Mouse (Mus musculus) gonadal fat pad, adult 2 months (tissue): ENCODE results near the gene Setd3. TPM values are rescaled to one million over a fixed set of nuclear protein-coding genes. Genes with fewer than 3 reads are reported as not detected.

Experiments used
- DNase-seq: peaks from one replicate; pipeline ENCODE4 v3.0.0-alpha.2; 2012; ENCODE audit warnings: low read depth
- polyA plus RNA-seq: library from polyadenylated mRNA; depleted of rRNA; stranded (reverse); fragments of >200 nt; gene quantifications from 2 replicates; pipeline ENCODE4 v1.2.3, GENCODE M21; 2012; rRNA removed

Setd3 gene
- polyA plus RNA-seq = 36.8 and 38.3 TPM in 2 replicates

GRCm38 (mm10) chr12:108179246-108179320, at the start of gene Setd3:
Gene Setd3, minus strand, starts transcription at chr12:108179314.
- no peak for DNase-seq

GRCm38 (mm10) chr12:108227527-108227926, 48.4 kb upstream of the Setd3 start:
- DNase-seq = no peak

GRCm38 (mm10) chr12:108226941-108227340, 47.8 kb upstream of the Setd3 start:
- no peak for DNase-seq

- DNase-seq = no peak
Measured at GRCm38 (mm10) chr12:108226216-108226615, 47.1 kb upstream of the Setd3 start.

- DNase-seq = no peak
Measured at GRCm38 (mm10) chr12:108225781-108226180, 46.7 kb upstream of the Setd3 start.

GRCm38 (mm10) chr12:108223357-108223756, 44.2 kb upstream of the Setd3 start:
- DNase-seq = no peak

DNA sequence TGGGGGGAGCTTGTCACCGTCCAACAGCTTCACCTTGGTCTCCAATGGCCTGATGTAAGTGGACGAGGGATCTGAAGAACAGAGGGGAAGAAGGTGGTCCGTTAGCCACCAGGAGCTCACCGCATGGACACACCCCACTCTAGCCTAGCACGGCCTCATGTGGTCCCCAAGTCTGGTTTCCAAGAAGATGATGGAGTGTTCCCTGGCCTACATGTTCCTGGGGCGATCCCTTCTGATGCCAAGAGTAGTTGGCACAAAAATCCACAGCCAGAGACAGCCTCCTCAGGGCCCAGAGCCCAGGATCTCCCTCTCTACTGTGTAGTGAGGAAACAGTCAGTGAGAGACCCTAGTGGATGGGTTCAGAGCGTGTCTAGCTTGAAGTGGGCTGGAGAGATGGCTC, 42.6 kb upstream of the Setd3 start:
- DNase-seq = no peak

DNA sequence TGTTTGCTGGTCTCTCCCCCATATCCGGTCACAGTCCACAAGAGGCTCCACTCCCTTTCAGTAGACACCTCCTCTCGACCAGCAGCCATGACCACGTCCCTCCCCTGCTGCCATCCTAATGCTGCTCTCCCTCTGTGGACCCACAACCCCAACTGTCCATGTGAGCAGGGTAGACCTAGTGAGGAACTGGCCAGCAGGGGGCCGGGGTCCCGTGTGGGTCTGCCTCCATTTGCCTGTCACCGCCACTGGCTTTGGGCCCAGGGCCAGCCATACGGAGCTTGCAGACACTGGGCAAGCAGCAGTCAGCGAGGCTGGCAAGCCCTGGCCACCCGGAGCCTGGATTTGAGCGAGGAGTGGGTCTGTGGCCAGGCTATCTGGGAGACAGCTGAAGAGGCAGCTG, 42.1 kb upstream of the Setd3 start:
- DNase-seq = no peak

DNA sequence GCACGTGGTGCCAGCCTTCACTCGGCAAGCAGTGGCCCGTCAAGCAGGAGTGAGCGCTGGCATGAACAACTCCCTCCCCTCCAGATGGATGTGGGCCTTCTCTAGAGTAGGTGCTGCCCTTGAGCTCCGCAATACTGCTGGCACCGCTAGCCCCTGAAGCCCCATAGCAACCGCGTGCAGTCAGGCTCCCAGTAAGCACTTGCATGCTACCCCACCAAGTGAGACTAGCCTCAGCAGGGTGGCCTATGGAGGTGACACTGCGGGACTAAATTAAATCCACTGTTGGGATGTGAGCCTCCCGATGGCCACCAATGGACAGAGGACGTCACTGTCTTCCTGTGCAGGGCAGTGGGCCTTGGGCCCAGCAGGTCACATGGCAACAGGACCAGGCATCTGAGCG, 41.5 kb upstream of the Setd3 start:
- no peak for DNase-seq

DNA sequence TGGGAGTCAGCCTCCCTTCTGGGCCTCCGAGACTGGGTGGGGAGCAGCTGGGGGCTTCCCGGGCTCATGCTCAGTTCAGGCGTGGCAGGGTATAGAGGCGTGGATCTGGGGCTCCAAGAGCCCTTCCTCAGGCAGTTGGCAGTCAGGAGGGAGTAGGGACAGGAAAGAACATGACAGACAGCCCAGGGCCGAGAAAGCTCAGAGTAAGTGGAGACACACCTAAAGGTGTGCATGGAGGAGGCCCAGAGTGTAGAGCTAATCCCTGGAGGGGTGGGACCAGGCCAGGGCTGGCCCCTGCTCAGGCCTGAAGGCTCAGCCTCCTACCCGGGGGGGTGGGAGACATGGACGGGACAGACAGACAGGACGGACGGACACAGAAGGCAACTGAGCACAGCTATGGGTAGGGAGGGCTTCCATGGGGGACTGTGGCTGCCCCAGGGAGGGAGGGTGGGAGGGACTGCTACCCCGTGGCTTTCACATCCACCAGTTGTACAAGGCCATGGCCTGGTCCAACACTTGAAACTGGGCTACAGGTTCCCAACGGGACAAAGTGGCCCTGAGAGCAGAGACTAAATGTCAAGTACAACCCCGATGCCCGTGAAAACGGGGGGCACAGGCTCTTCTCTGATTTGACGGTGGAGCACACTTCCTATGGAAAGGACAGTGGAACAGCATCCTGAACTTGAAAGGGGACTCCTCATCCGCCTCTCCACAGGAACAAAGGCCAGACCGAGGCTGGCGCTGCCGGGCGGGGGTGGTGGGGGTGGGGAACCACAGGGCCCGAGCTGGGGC, 40.9 kb upstream of the Setd3 start:
- DNase-seq = no peak

GRCm38 (mm10) chr12:108219163-108219562, 40.0 kb upstream of the Setd3 start:
- DNase-seq = no peak

GRCm38 (mm10) chr12:108217572-108217971, 38.5 kb upstream of the Setd3 start:
- no peak for DNase-seq

- no peak for DNase-seq
Measured at GRCm38 (mm10) chr12:108216611-108217370, 37.7 kb upstream of the Setd3 start.

GRCm38 (mm10) chr12:108215090-108215489, 36.0 kb upstream of the Setd3 start:
- DNase-seq = no peak

DNA sequence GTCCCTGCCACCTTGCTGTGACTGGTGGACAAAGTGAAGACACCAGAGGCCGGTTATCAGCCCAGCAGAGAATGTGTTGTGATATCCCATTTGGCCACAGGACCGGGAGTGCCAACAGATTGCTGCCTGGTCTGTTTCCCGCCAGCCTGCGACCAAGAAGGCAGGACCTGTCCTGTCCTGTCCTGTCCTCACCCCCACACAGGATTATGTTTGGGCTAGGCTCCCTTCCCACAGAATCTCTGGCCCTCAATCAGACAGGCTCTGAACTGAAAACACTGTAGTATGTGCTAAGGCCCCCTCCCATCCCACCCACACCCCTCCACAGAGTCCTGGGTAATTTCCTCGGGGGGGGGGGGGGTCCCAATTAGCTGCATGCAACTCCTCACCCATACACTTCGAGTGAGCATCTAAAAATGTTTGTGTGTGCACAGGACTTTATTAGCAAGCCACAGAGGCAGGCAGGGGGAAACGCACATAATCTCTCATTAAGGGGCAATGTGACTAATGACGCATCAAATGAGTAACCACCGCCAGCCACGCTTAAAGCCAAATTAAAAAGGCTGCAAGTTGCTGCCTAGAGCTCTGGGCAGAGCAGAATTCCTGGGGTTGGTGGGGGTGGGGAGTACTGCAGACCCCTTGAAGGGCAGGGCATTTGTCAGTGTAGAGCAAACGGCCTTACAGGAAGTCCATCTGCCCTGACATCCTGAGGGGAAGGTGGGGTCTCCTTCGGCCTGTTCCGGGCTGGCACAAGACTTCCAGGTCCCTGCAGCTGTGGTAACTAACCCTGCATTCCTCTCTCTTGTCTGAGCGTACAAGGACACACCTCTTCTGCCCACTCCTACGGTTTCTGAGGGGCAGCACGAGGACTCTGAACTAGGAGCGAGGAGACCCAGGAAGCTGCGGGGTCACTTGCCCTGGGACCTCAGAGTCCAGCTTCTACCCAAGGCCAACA, 34.3 kb upstream of the Setd3 start:
- DNase-seq = peak; percentile 77

- no peak for DNase-seq
Measured at GRCm38 (mm10) chr12:108212476-108212875, 33.4 kb upstream of the Setd3 start.

- DNase-seq = no peak
Measured at GRCm38 (mm10) chr12:108212071-108212470, 33.0 kb upstream of the Setd3 start.

GRCm38 (mm10) chr12:108210623-108211022, 31.5 kb upstream of the Setd3 start:
- DNase-seq = no peak

GRCm38 (mm10) chr12:108208726-108209438, 29.8 kb upstream of the Setd3 start:
- no peak for DNase-seq

DNA sequence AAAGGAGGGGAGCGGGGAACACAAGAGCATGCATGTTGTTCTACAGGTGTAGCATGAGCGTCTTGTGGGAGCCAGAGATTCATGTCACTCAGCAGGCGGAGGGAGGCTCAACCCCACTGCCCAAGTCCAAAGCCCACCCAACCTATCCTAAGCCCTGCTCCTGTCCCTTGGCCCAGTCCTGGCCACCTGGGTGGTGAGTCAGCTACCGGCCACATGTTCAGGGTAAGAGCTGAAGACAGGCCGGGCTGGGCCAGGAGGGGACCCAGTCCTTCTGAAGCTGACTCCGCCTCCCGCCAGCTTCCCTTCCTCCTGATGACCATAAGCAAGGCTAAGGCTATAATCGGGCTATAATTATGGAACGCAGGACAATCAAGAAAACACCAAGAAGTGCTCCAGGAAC, 29.1 kb upstream of the Setd3 start:
- no peak for DNase-seq

DNA sequence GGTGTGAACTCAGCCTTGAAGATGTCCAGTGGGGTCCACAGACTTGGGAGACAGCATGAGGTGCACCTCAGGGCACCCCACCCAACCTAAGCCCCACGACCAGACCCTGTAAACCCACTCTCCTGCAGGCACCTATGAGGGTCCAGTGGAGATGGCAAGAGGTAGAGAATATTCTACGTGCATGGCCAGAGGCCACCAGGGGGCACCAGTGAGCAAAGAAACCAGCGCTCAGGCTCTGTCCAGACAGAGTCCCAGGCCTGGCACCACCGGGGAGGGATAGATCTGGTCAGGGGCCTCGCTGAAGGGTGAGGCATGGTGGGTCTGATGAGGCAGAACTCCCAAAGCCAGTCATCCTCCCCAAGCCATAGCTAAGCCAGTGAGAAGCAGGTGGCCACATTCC, 27.5 kb upstream of the Setd3 start:
- DNase-seq = no peak

DNA sequence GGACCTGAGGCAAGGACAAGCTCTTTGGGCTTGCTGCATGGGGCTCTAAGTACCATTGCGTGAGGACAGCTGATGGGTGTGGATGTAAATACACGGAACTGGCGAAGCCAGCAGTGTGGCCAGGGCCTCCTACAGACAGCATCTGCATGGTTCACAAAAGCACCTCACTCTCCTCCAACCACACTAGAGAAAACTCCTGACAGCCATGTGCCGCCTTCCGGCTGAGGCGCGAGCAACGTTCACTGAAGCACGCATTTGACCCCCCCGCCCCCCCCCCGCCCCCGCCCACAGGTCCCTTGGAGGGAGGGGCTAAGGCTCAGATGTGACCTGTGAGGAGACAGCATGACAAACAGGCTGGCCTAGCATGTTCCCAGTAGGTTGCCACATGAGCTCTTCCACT, 25.9 kb upstream of the Setd3 start:
- no peak for DNase-seq
